Comparison of ENCODE assay signal across 7 mouse cellular contexts in the genomic region with DNA sequence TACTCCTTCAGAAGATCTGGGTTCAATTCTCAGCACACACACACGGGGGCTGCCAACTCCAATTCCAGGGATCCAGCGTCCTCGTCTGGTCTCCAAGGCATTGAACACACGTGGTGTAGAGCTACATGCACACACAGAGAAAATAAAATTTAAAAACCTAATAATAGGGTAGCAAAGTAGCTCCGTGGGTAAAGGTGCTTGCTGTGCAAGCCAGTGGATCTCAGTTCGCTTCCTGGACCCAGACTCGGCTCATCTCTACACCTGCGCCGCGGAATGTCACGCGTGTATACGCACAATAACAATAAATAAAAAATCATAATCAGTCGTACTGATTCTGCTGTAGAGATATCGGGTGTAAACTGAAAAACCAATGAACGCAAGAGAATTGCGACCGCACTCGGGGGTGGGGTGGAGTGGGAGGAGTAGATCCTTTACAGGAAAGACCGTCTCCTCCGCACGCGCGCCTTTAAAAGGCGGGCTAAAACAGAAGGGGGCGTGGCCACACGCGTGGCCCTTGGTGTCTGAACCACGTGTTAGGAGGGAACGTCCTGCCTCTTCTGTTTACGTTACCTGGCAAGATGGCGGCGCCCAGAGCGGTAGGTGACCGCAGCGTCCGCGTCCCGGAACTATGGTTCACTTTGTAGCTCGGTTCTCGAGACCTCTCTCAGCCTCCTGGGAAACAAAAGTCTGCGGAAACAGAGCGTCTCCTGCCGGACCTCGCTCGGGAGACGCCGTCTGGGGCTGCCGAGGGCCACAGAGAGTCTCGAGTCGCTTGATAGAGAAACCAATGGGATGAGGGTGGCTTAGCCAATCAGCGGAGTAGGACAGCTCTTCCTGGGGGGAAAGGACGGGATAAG. TPM values are rescaled to one million over a fixed set of nuclear protein-coding genes. Genes with fewer than 3 reads are reported as not detected.
DNase-seq lines count a peak whose midpoint lies in the region; ATAC-seq and TF ChIP-seq lines count a peak whose summit lies in the region.

A gene (plus strand): TSS at position 550 of the 857 bp plus-strand sequence.

- no peak; the same call in 1 of the 2 replicates for TF ChIP-seq CTCF in intestine, postnatal 0 days (IDR thresholded peaks at IDR 0.05; ENCODE audit: low read depth)
- TF ChIP-seq CTCF in small intestine, adult 2 months (IDR thresholded peaks at IDR 0.05; ENCODE audit: extremely low read depth, insufficient read length, insufficient replicate concordance, low read depth, low read length): no peak

- peak within 1 kb of the TSS; percentile 56 for H3K9ac ChIP-seq in intestine, postnatal 0 days (ENCODE audit: low read depth, low read length)
- peak within 1 kb of the TSS; percentile 50 for H3K9ac ChIP-seq in midbrain, embryonic 12.5 days (replicated peaks)

- H3K27me3 ChIP-seq in embryonic facial prominence, embryonic 10.5 days (replicated peaks; ENCODE audit: low read depth, poor library complexity, severe bottlenecking): peaks cover 8% of the 10 kb centered on the region
- H3K27me3 ChIP-seq in intestine, postnatal 0 days (replicated peaks; ENCODE audit: control insufficient read depth, insufficient read depth, low read length): no peaks in the 10 kb centered on the region
- H3K27me3 ChIP-seq in midbrain, embryonic 12.5 days: peaks cover 6% of the 10 kb centered on the region
- H3K27me3 ChIP-seq in small intestine, adult 2 months (ENCODE audit: control insufficient read depth, insufficient read depth, low read length): no peaks in the 10 kb centered on the region

- peaks cover 32% of the 10 kb centered on the region for H3K36me3 ChIP-seq in embryonic facial prominence, embryonic 10.5 days (replicated peaks)
- peaks cover 32% of the 10 kb centered on the region for H3K36me3 ChIP-seq in intestine, postnatal 0 days (ENCODE audit: control insufficient read depth, insufficient read depth)
- H3K36me3 ChIP-seq in midbrain, embryonic 12.5 days: no peaks in the 10 kb centered on the region
- H3K36me3 ChIP-seq in small intestine, adult 2 months (ENCODE audit: control insufficient read depth, insufficient read depth, low read length): peaks cover 24% of the 10 kb centered on the region

- 2% methylated on average over 53 of the region's 53 CpGs for WGBS in embryonic facial prominence, embryonic 10.5 days
- 2% methylated on average over 53 of the region's 53 CpGs for WGBS in intestine, postnatal 0 days
- 2% methylated on average over 53 of the region's 53 CpGs for WGBS in midbrain, embryonic 12.5 days
- WGBS in small intestine, adult 2 months: 1% methylated on average over 53 of the region's 53 CpGs

- H3K9me3 ChIP-seq in embryonic facial prominence, embryonic 10.5 days: no peaks in the 10 kb centered on the region
- H3K9me3 ChIP-seq in intestine, postnatal 0 days (ENCODE audit: control insufficient read depth): no peaks in the 10 kb centered on the region
- H3K9me3 ChIP-seq in midbrain, embryonic 12.5 days: no peaks in the 10 kb centered on the region

- peak; percentile 66; the same call in 1 of the 2 replicates for TF ChIP-seq POLR2A in small intestine, adult 2 months (IDR thresholded peaks at IDR 0.05; ENCODE audit: low read depth, low read length)

- peaks cover 10% of the 10 kb centered on the region for H3K4me1 ChIP-seq in embryonic facial prominence, embryonic 10.5 days
- peaks cover 6% of the 10 kb centered on the region for H3K4me1 ChIP-seq in intestine, postnatal 0 days (replicated peaks; ENCODE audit: control insufficient read depth, insufficient read depth, low read length)
- H3K4me1 ChIP-seq in midbrain, embryonic 12.5 days: no peaks in the 10 kb centered on the region
- peaks cover 23% of the 10 kb centered on the region for H3K4me1 ChIP-seq in small intestine, adult 2 months (ENCODE audit: control insufficient read depth, insufficient read depth, insufficient read length, low read length)

- peak within 1 kb of the TSS; percentile 72 for H3K4me3 ChIP-seq in embryonic facial prominence, embryonic 10.5 days
- H3K4me3 ChIP-seq in intestine, postnatal 0 days (ENCODE audit: low read depth, low read length): peak within 1 kb of the TSS; percentile 68
- peak within 1 kb of the TSS; percentile 64 for H3K4me3 ChIP-seq in midbrain, embryonic 12.5 days
- H3K4me3 ChIP-seq in small intestine, adult 2 months (ENCODE audit: low read depth, low read length): peak within 1 kb of the TSS; percentile 83

- ATAC-seq in intestine, postnatal 0 days: peak; percentile 80
- ATAC-seq in midbrain, embryonic 12.5 days (ENCODE audit: low FRiP score, low read depth): peak; percentile 91

- H3K27ac ChIP-seq in embryonic facial prominence, embryonic 10.5 days (replicated peaks): peak within 1 kb of the TSS; percentile 80
- H3K27ac ChIP-seq in intestine, postnatal 0 days (ENCODE audit: low read depth, low read length): peak within 1 kb of the TSS; percentile 51
- no peak within 1 kb of the TSS for H3K27ac ChIP-seq in midbrain, embryonic 12.5 days (replicated peaks)
- H3K27ac ChIP-seq in small intestine, adult 2 months (ENCODE audit: insufficient read depth, low read depth, low read length): peak within 1 kb of the TSS; percentile 56

- intact Hi-C loops in left cerebral cortex, postnatal 4 days (cut with DNase I): no loop called here

- peak; percentile 96 for DNase-seq in adrenal gland, postnatal 10 days
- peak; percentile 93 for DNase-seq in embryonic facial prominence, embryonic 10.5 days (ENCODE audit: low spot score)
- peak; percentile 70 for DNase-seq in gonadal fat pad, adult 2 months (ENCODE audit: low read depth)
- DNase-seq in left cerebral cortex, postnatal 4 days: peak; percentile 93

- peak within 1 kb of the TSS; percentile 73 for H3K4me2 ChIP-seq in intestine, postnatal 0 days (replicated peaks; ENCODE audit: low read depth)
- H3K4me2 ChIP-seq in midbrain, embryonic 12.5 days (replicated peaks): peak within 1 kb of the TSS; percentile 63

RNA-seq across cellular contexts. Expression of the gene that starts here (rescaled TPM):
- 10 to 100 TPM; 36.2 to 51.7 TPM for total RNA-seq in adrenal gland, postnatal 10 days (2021)
- polyA plus RNA-seq in embryonic facial prominence, embryonic 10.5 days (2016; fragmentation: Nextera tagmentation; extraction: Ambion mirVana): 31.6 and 34.8 TPM in 2 replicates
- polyA plus RNA-seq in gonadal fat pad, adult 2 months (2012; rRNA removed): 28.5 and 28.9 TPM in 2 replicates
- polyA plus RNA-seq in intestine, postnatal 0 days (2015; fragmentation: Nextera tagmentation; extraction: Ambion mirVana): 29.0 and 32.6 TPM in 2 replicates
- 10 to 100 TPM; 19.9 to 22.7 TPM for total RNA-seq in left cerebral cortex, postnatal 4 days (2021)
- 26.3 and 26.5 TPM in 2 replicates for polyA plus RNA-seq in midbrain, embryonic 12.5 days (2016; fragmentation: Nextera tagmentation; extraction: Ambion mirVana)
- polyA plus RNA-seq in small intestine, adult 2 months (2012; rRNA removed): 47.3 and 74.8 TPM in 2 replicates
